Mouse (Mus musculus) midbrain, embryonic 13.5 days (tissue): ENCODE data around the gene Mvb12b. TPM values are rescaled to one million over a fixed set of nuclear protein-coding genes. Genes with fewer than 3 reads are reported as not detected.
A peak's percentile ranks its signal among the peaks of the same experiment; 100 is the strongest.

Experiments
- ATAC-seq: fragments of 200-750 bp; cut with Nextera tagmentation; 2 replicates; pipeline ENCODE4 v1.8.0; 2017; ENCODE audit warnings: mild to moderate bottlenecking, moderate TSS enrichment, moderate library complexity
- H3K27ac ChIP-seq: fragments of 300-500 bp; sonication (generic); 2 replicates; pipeline ENCODE4 v1.5.1; 2015; ENCODE audit warnings: inconsistent platforms, mild to moderate bottlenecking, moderate library complexity
- H3K27me3 ChIP-seq: fragments of 300-500 bp; sonication (generic); 2 replicates; pipeline ENCODE4 v1.6.1; 2015; ENCODE audit warnings: mild to moderate bottlenecking, inconsistent platforms
- H3K36me3 ChIP-seq: fragments of 300-500 bp; sonication (generic); 2 replicates; pipeline ENCODE4 v1.6.1; 2015; ENCODE audit warnings: mild to moderate bottlenecking, inconsistent platforms
- H3K4me1 ChIP-seq: fragments of 300-500 bp; sonication (generic); replicated peaks from 2 replicates; pipeline ENCODE4 v1.6.1; 2015; ENCODE audit warnings: inconsistent platforms
- H3K4me2 ChIP-seq: fragments of 300-500 bp; sonication (generic); replicated peaks from 2 replicates; pipeline ENCODE4 v1.6.1; 2015; ENCODE audit warnings: moderate library complexity, mild to moderate bottlenecking, inconsistent platforms
- H3K4me3 ChIP-seq: fragments of 300-500 bp; sonication (generic); replicated peaks from 2 replicates; pipeline ENCODE4 v1.5.1; 2015; ENCODE audit warnings: mild to moderate bottlenecking, inconsistent platforms
- H3K9ac ChIP-seq: fragments of 300-500 bp; sonication (generic); replicated peaks from 2 replicates; pipeline ENCODE4 v1.6.1; 2015; ENCODE audit warnings: mild to moderate bottlenecking, inconsistent platforms
- H3K9me3 ChIP-seq: fragments of 300-500 bp; sonication (generic); 2 replicates; pipeline ENCODE4 v1.6.1; 2016; ENCODE audit warnings: mild to moderate bottlenecking, inconsistent platforms
- WGBS: fragments of 180-500 bp; shearing (Covaris S2); methylation state at CpG from one replicate; pipeline ENCODE4 v1.1.7; 2015; 5-methylcytosine and 5-hydroxymethylcytosine counted together
- polyA plus RNA-seq: library from polyadenylated mRNA; unstranded; fragments of >200 nt; fragmentation: Nextera tagmentation; extraction: Ambion mirVana; gene quantifications from 2 replicates; pipeline ENCODE4 v1.2.1, GENCODE M21; 2015

Gene Mvb12b
- polyA plus RNA-seq, 1 experiment from 2014 or later = 73.0 TPM

DNA sequence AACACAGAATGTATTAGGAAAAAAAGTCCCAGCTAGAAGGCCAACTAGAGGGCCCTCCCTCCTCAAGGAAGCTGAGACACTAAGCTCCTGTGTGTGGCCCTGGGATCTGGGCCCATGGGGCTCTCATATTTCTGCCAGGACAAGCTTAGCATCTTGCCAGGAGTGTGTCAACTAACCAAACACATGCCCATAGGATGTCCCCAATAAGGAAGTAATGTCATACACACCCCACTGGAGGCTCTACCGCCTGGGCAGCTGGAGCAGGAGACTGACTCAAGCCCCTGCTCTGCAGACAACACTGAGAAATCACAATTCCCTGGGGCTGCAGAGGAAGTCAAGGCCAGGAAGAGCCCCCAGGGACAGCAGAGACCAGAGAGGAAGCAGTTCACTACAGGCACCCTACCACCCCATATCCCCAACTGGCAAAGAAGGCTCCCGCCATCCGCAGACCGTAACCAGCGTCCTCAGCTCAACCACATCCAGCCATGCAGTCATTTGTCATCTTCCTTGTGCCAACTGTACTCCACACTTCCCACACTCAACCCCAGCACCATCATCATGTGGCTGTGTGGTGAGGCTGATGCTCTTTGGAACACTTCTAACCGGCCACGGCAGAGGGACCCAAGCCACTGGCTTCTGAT is 3.0 kb downstream of the Mvb12b start:
- peak overlapping the region; percentile 99 for H3K27ac ChIP-seq
- peak overlapping the region; percentile 99 for H3K9ac ChIP-seq
- H3K4me3 ChIP-seq = peak overlapping the region; percentile 81

GRCm38 (mm10) chr2:33879223-33879622 is 8.5 kb downstream of the Mvb12b start:
- H3K36me3 ChIP-seq = peaks cover 5% of the 10 kb centered on the region
- 86% methylated on average over 2 of the region's 2 CpGs for WGBS
- no peak for ATAC-seq
- no peak overlapping the region for H3K4me2 ChIP-seq
- H3K4me3 ChIP-seq = no peak overlapping the region
- H3K27ac ChIP-seq = peak overlapping the region; percentile 98
- H3K9me3 ChIP-seq = no peaks in the 10 kb centered on the region
- peak overlapping the region; percentile 50; the same call in 1 of the 2 replicates for H3K9ac ChIP-seq
- H3K27me3 ChIP-seq = no peaks in the 10 kb centered on the region
- peaks cover 91% of the 10 kb centered on the region for H3K4me1 ChIP-seq

More for the DNA sequence above, 3.0 kb downstream of the Mvb12b start:
- Histone ChIP-seq H3K9me3 (no peaks in the 10 kb centered on the region), H3K36me3 (no peaks in the 10 kb centered on the region), H3K27me3 (no peaks in the 10 kb centered on the region), H3K4me1 (peaks cover 68% of the 10 kb centered on the region), H3K4me2 (peak overlapping the region; percentile 75)
- 89% methylated on average over 7 of the region's 7 CpGs for WGBS
- no peak for ATAC-seq

- Histone ChIP-seq H3K36me3 (peaks cover 13% of the 10 kb centered on the region), H3K9me3 (no peaks in the 10 kb centered on the region), H3K4me2 (peak overlapping the region; percentile 17), H3K27me3 (no peaks in the 10 kb centered on the region), H3K4me1 (peaks cover 90% of the 10 kb centered on the region), H3K9ac (peak overlapping the region; percentile 50), H3K4me3 (no peak overlapping the region), H3K27ac (peak overlapping the region; percentile 98)
- 8% methylated on average over 11 of the region's 11 CpGs for WGBS
- ATAC-seq = peak; percentile 24
Observed at GRCm38 (mm10) chr2:33878437-33878836, 9.3 kb downstream of the Mvb12b start.

DNA sequence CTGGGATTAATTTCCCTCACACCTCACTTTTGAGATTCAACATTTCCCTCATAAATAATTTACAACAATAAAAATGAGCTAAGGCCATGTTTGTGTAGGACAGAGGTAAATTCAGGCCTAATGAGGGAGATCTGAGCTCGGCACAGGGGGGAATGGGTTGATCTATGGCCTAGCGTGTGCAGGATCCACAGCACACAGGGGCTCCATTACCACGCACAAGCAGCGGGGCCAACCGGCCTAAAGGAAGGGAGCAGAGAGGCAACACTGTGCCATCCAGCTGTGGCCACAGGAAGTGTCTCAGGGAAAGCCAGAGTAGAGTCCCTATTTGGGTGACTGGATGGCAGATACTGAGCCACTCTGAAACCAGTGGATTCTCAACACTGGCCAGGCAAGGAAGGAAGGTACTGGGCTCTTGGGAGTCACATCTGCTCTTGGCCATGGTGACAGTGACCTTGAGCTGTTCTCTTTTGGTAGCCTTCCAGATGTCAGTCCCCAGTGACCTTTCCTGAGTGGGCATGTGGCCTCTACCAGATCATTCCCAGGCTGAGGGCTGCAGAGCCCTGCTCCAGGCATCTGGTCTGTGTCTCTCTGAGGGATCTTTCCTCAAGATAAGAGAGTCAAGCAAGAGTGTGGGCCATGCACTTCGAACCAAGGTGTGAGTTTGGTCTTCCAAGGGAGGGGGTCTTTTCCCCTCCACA is 9.9 kb downstream of the Mvb12b start:
- peak; percentile 6; the same call in 1 of the 2 replicates for ATAC-seq
- H3K9ac ChIP-seq = peak overlapping the region; percentile 46; the same call in 1 of the 2 replicates

DNA sequence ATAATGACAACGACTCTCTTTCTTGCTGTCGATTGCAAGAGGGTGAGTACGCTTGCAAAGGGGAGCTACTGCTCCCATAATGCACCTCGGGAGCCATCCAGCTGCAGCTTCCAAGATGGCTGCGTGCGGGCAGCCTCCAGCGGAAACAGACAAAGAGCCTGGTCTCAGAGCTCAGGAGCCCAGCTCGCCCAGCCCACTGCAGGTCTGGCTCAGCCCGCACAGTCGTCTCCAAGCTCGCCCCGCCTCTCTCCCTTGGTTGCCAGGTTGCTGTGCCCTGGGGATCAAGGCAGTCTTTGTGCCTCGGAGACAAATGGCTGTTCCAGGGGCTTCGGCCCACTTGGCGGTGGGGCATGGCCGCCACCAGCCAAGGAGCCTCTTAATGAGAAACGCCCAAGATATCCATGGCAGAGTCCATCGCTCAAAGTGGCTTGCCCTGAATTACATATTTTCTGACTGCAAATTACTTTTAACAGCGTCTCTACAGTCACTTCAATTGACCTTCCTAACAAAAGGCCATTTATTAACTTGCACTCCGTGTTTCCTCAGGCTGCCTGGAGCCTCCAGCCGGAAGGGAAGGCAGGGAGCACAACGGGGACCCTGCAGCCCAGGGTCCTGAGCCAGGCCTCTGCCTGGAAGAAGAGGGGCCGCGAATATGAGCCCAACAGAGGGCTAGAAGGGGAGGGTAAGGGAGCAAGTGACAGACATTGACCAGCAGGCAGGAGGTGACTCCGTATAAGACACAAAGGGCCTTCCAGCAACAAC is 11.0 kb downstream of the Mvb12b start:
- Histone ChIP-seq H3K4me3 (no peak overlapping the region), H3K4me1 (peaks cover 74% of the 10 kb centered on the region), H3K9me3 (no peaks in the 10 kb centered on the region), H3K27me3 (no peaks in the 10 kb centered on the region), H3K27ac (peak overlapping the region; percentile 98), H3K4me2 (peak overlapping the region; percentile 33), H3K36me3 (peaks cover 30% of the 10 kb centered on the region), H3K9ac (peak overlapping the region; percentile 52)
- peak; percentile 94 for ATAC-seq
- 5% methylated on average over 25 of the region's 25 CpGs for WGBS

More for the DNA sequence above, 9.9 kb downstream of the Mvb12b start:
- Histone ChIP-seq H3K4me3 (no peak overlapping the region), H3K9me3 (no peaks in the 10 kb centered on the region), H3K27me3 (no peaks in the 10 kb centered on the region), H3K4me1 (peaks cover 84% of the 10 kb centered on the region), H3K27ac (peak overlapping the region; percentile 98), H3K36me3 (peaks cover 19% of the 10 kb centered on the region), H3K4me2 (no peak overlapping the region)
- 55% methylated on average over 6 of the region's 6 CpGs for WGBS

DNA sequence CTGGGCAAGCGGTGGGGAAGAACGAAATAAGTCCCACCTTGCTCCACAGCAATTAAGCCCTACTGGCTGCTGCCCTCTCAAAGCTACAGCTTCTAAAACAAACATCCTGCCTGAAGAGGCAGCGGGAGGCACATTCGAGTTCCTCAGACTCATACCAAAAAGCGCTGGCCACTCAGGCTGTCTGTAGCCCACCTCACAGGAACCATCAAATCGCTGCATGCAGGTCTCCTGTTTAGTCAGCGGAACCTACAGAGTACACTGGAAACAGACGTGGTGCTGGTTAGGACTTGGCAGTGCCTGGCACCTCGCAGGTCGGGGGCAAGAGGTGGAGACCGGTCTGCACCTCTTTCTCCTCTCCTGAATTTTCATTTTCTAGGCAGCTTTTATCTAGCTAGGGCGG is 12.2 kb downstream of the Mvb12b start:
- WGBS = 61% methylated on average over 12 of the region's 12 CpGs

GRCm38 (mm10) chr2:33874856-33875576 is 12.7 kb downstream of the Mvb12b start:
- peaks cover 44% of the 10 kb centered on the region for H3K36me3 ChIP-seq
- no peak overlapping the region for H3K4me2 ChIP-seq
- 51% methylated on average over 10 of the region's 10 CpGs for WGBS
- H3K27ac ChIP-seq = peak overlapping the region; percentile 98
- no peaks in the 10 kb centered on the region for H3K9me3 ChIP-seq
- H3K27me3 ChIP-seq = no peaks in the 10 kb centered on the region
- ATAC-seq = no peak
- H3K4me3 ChIP-seq = no peak overlapping the region
- H3K9ac ChIP-seq = peak overlapping the region; percentile 39; the same call in 1 of the 2 replicates
- peaks cover 68% of the 10 kb centered on the region for H3K4me1 ChIP-seq

More for the DNA sequence above, 12.2 kb downstream of the Mvb12b start:
- peak overlapping the region; percentile 39 for H3K9ac ChIP-seq
- no peak overlapping the region for H3K4me2 ChIP-seq
- no peaks in the 10 kb centered on the region for H3K9me3 ChIP-seq
- peak overlapping the region; percentile 98 for H3K27ac ChIP-seq
- no peak overlapping the region for H3K4me3 ChIP-seq
- peaks cover 68% of the 10 kb centered on the region for H3K4me1 ChIP-seq
- no peaks in the 10 kb centered on the region for H3K27me3 ChIP-seq
- ATAC-seq = no peak
- H3K36me3 ChIP-seq = peaks cover 41% of the 10 kb centered on the region

- H3K4me3 ChIP-seq = no peak overlapping the region
- no peaks in the 10 kb centered on the region for H3K27me3 ChIP-seq
- peak overlapping the region; percentile 98 for H3K27ac ChIP-seq
- no peak overlapping the region for H3K4me2 ChIP-seq
- peaks cover 66% of the 10 kb centered on the region for H3K4me1 ChIP-seq
- no peaks in the 10 kb centered on the region for H3K9me3 ChIP-seq
- H3K36me3 ChIP-seq = peaks cover 44% of the 10 kb centered on the region
- WGBS = 86% methylated on average over 5 of the region's 5 CpGs
- H3K9ac ChIP-seq = no peak overlapping the region
- ATAC-seq = no peak
Observed at GRCm38 (mm10) chr2:33874367-33874766, 13.4 kb downstream of the Mvb12b start.

- ATAC-seq = no peak
Observed at GRCm38 (mm10) chr2:33873501-33873900, 14.2 kb downstream of the Mvb12b start.

DNA sequence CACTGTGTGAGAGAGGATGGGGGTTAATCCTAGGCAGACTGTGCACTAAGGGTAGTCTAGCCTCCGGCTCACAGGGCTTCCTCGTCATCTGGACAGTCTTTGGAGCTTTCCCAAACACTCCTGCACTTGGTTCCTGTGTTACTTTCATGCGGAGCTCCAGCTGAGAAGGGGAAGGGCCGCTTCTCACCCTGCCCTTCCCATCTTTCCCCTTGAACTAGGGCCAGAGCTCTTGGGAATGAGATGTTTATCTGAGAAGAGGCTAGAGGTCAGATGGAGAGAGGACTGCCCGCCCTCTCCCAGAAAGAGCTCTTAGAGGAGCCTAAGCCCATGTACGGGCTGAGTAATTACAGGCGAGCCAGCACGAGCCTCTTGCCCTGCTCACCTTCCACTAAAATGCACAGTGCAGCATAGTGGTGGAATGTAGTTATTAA is 14.9 kb downstream of the Mvb12b start:
- H3K9me3 ChIP-seq = no peaks in the 10 kb centered on the region
- H3K36me3 ChIP-seq = peaks cover 44% of the 10 kb centered on the region
- 85% methylated on average over 8 of the region's 8 CpGs for WGBS
- no peak overlapping the region for H3K27ac ChIP-seq
- H3K4me3 ChIP-seq = no peak overlapping the region
- ATAC-seq = no peak
- H3K9ac ChIP-seq = no peak overlapping the region
- no peak overlapping the region for H3K4me2 ChIP-seq
- H3K27me3 ChIP-seq = no peaks in the 10 kb centered on the region
- H3K4me1 ChIP-seq = peaks cover 62% of the 10 kb centered on the region

More at GRCm38 (mm10) chr2:33873501-33873900, 14.2 kb downstream of the Mvb12b start:
- Histone ChIP-seq H3K36me3 (peaks cover 44% of the 10 kb centered on the region), H3K4me2 (no peak overlapping the region), H3K4me3 (no peak overlapping the region), H3K27ac (no peak overlapping the region), H3K4me1 (peaks cover 62% of the 10 kb centered on the region), H3K27me3 (no peaks in the 10 kb centered on the region), H3K9ac (no peak overlapping the region), H3K9me3 (no peaks in the 10 kb centered on the region)
- WGBS = 91% methylated on average over 8 of the region's 8 CpGs

DNA sequence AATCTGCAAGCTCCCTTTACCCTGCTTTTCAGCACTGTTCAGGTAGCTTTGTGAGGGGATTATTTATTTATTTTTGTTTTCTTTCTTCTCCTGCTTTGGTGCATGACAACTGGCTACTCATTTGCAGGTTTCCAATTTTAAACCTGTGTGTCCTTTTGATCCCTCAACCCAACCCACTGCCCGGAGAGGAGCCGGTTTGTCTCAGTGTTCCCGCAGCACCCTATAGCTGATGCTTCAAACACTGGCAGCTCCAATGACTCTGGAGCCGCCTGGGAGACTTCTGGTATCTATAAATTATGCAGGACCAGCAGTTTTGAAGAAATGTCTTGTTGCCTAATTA is 16.6 kb downstream of the Mvb12b start:
- Histone ChIP-seq H3K4me1 (peaks cover 47% of the 10 kb centered on the region), H3K4me2 (no peak overlapping the region), H3K4me3 (no peak overlapping the region), H3K27ac (0 out of 2 replicates have a peak overlapping the region, but pooled peaks have one; percentile 44), H3K9ac (no peak overlapping the region), H3K36me3 (peaks cover 44% of the 10 kb centered on the region), H3K9me3 (no peaks in the 10 kb centered on the region), H3K27me3 (no peaks in the 10 kb centered on the region)
- ATAC-seq = no peak
- WGBS = 78% methylated on average over 4 of the region's 4 CpGs
